Mouse (Mus musculus) left cerebral cortex, postnatal 10 days (tissue): ENCODE measurements around the gene Tex44. TPM values are rescaled to one million over a fixed set of nuclear protein-coding genes. Genes with fewer than 3 reads are reported as not detected.

Experiments
- DNase-seq, 2 experiments: peaks; one replicate each; pipeline ENCODE4 v3.0.0; 2021 to 2022; ENCODE audit warnings: low spot score in 2 of 2, mixed read lengths in 1 of 2; ENCODE audit errors: extremely low spot score in 1 of 2
- intact Hi-C: fragments of 180-260 bp; cut with DNase I; formaldehyde crosslinking; loops from one replicate; pipeline ENCODE4 v1.15.1; 2025
- total RNA-seq, 2 experiments: library from RNA; stranded (reverse); gene quantifications; 2 replicates each; pipeline ENCODE4 v1.2.3; 2021

Gene Tex44
- total RNA-seq: not detected

- no peak for DNase-seq
- intact Hi-C loops: loop anchor here (5.0 kb wide), 1 partner anchor 54 kb away; no protein-coding TSS in a partner anchor
Observed at GRCm38 (mm10) chr1:86426128-86426527, at the start of gene Tex44, which contains the start of gene Nmur1. TSS of gene Tex44 (plus strand) at chr1:86426329. TSS of gene Nmur1 (minus strand) at chr1:86426228.

- intact Hi-C loops: no loop called here
- DNase-seq: no peak
Observed at GRCm38 (mm10) chr1:86376354-86376753, 49.8 kb upstream of the Tex44 start.

GRCm38 (mm10) chr1:86378662-86379061, 47.5 kb upstream of the Tex44 start:
- intact Hi-C loops: no loop called here
- no peak for DNase-seq

- DNase-seq: peak in 1 of 2 experiments; percentile 39
- intact Hi-C loops: no loop called here
Observed at GRCm38 (mm10) chr1:86379161-86379569, 47.0 kb upstream of the Tex44 start.

DNA sequence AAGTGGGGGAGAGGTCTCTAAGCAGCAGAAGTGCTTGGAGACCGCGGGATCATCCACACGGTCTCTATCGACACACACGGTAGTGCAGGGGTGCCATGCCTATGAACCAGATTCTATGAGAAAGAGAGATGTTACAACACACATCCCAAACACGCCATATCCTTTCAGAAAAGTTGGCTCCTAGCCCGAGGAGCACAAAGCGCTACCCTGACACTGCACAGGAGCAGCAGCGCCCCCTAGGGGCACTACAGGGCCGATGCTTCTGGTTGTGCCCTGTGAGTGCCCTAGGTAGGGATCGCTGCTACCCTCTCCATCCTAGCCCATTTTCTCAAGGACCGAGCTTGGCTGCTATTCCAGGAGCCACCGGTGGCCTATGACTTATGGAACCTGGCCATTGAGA, 45.1 kb upstream of the Tex44 start:
- DNase-seq: peak; percentile 31 to 74
- intact Hi-C loops: no loop called here

GRCm38 (mm10) chr1:86389230-86389629, 36.9 kb upstream of the Tex44 start:
- intact Hi-C loops: no loop called here

GRCm38 (mm10) chr1:86391425-86391824, 34.7 kb upstream of the Tex44 start:
- DNase-seq: no peak
- intact Hi-C loops: no loop called here

More at GRCm38 (mm10) chr1:86389230-86389629, 36.9 kb upstream of the Tex44 start:
- peak; percentile 40 to 73 for DNase-seq

DNA sequence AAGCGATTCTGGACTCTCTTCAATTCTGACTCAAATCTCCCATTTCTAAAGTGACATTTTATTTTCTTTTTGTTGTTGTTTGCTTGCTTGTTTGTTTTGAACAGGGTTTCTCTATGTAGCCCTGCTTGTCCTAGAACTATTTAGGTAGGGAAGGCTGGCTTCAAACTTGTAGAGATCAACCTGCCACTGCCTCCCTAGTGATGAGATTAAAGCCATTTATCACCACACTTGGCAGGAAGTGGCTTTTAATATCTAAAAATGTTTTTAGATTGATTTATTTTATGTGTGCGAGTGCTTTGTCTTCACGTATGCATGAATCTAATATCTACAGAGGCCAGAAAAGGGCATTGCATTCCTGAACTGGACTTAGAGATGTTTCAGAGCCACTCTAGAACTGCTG, 32.9 kb upstream of the Tex44 start:
- no peak for DNase-seq

GRCm38 (mm10) chr1:86394246-86394645, 31.9 kb upstream of the Tex44 start:
- DNase-seq: no peak
- intact Hi-C loops: no loop called here

More for the DNA sequence above, 32.9 kb upstream of the Tex44 start:
- intact Hi-C loops: no loop called here

DNA sequence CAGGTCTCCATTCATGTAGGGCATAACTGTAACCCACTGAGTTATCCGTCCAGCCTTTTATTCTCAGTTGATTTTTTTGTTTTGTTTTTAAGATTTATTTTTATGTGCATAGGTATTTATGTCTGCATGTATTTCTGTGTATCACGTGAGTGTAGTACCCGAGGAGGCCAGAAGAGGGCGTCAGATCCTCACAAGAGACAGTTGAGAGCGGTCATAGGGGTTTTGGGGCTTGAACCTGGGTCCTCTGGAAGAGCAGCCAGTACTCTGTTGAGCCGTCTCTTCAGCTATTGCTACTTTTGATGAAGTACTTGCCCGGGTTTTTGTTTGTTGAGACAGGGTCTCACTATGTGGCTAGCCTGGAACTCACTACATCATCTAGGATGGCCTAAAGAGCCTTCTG, 30.2 kb upstream of the Tex44 start:
- no peak for DNase-seq
- intact Hi-C loops: no loop called here

- intact Hi-C loops: no loop called here
- no peak for DNase-seq
Observed at GRCm38 (mm10) chr1:86397621-86398020, 28.5 kb upstream of the Tex44 start.

GRCm38 (mm10) chr1:86398222-86398621, 27.9 kb upstream of the Tex44 start:
- intact Hi-C loops: no loop called here

GRCm38 (mm10) chr1:86399322-86399721, 26.8 kb upstream of the Tex44 start:
- no peak for DNase-seq
- intact Hi-C loops: no loop called here

More at GRCm38 (mm10) chr1:86398222-86398621, 27.9 kb upstream of the Tex44 start:
- no peak for DNase-seq

- no peak for DNase-seq
- intact Hi-C loops: no loop called here
Observed at GRCm38 (mm10) chr1:86400096-86400754, 25.9 kb upstream of the Tex44 start.

- no peak for DNase-seq
- intact Hi-C loops: no loop called here
Observed at GRCm38 (mm10) chr1:86404834-86405233, 21.3 kb upstream of the Tex44 start.

- intact Hi-C loops: no loop called here
- DNase-seq: no peak
Observed at GRCm38 (mm10) chr1:86406313-86406712, 19.8 kb upstream of the Tex44 start.

- DNase-seq: peak in 1 of 2 experiments; percentile 61
- intact Hi-C loops: no loop called here
Observed at GRCm38 (mm10) chr1:86406914-86407313, 19.2 kb upstream of the Tex44 start.

GRCm38 (mm10) chr1:86408515-86408914, 17.6 kb upstream of the Tex44 start:
- intact Hi-C loops: no loop called here
- DNase-seq: no peak

GRCm38 (mm10) chr1:86409476-86409875, 16.7 kb upstream of the Tex44 start:
- intact Hi-C loops: no loop called here
- no peak for DNase-seq

DNA sequence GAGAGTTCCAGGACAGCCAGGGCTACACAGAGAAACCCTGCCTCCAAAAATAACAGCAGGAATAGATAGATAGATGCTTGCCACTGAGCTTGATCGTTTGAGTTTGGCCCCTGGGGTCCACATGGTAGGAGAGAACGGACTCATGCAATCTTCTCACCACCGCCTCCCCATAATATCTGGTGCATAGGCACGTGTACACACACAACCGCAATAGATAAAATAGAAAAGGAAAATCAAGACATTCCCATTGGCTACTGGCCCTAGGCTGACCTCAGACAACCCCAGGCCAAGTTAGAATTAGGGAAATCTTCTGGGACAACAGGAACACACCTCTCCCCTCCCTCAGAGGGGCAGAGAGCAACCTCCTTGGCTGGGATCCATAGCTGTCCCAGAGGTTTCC, 11.4 kb upstream of the Tex44 start:
- no peak for DNase-seq
- intact Hi-C loops: no loop called here

DNA sequence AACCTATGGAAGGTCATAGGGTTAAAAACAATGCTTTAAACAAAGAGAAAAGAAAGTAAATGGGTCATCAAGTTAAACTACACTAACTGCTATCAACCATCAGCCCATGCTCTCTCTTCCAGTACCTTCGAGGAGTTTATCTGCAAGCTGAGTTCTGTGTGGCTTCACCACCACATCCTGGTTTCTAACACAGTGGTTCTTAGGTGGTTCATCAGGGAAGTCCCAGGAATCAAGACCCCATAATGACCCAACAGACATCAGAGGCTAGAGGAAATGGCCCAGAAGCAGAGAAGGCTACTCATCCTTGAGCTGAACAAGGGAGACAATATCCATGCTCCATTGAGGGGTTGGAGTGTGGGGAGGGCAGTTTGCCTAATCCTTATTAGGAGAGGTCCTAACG, 11.0 kb upstream of the Tex44 start:
- DNase-seq: no peak
- intact Hi-C loops: no loop called here
